Mouse (Mus musculus) kidney, postnatal 14 days (tissue): ENCODE results near the gene Naa40.
A peak's percentile ranks its signal among the peaks of the same experiment; 100 is the strongest.

Source experiments
- DNase-seq: peaks from one replicate; pipeline ENCODE4 v3.0.0; 2022; ENCODE audit warnings: mixed read lengths

The Naa40 gene

GRCm38 (mm10) chr19:7213010-7213409 is 28.0 kb downstream of the Naa40 start:
- no peak for DNase-seq

GRCm38 (mm10) chr19:7212216-7212615 is 28.8 kb downstream of the Naa40 start:
- DNase-seq = no peak

GRCm38 (mm10) chr19:7209907-7210646 is 30.9 kb downstream of the Naa40 start:
- no peak for DNase-seq

- peak; percentile 96 for DNase-seq
These were observed 34.9 kb downstream of the Naa40 start, which contains the start of gene Otub1 for GRCm38 (mm10) chr19:7205753-7206736. TSS of gene Otub1 (minus strand) at chr19:7206316.

- DNase-seq = no peak
These were observed 35.7 kb downstream of the Naa40 start for GRCm38 (mm10) chr19:7205326-7205725.

- DNase-seq = no peak
These were observed 36.1 kb downstream of the Naa40 start for GRCm38 (mm10) chr19:7204898-7205297.

- no peak for DNase-seq
These were observed 40.6 kb downstream of the Naa40 start for GRCm38 (mm10) chr19:7200427-7200826.

GRCm38 (mm10) chr19:7199089-7199488 is 41.9 kb downstream of the Naa40 start:
- DNase-seq = no peak

GRCm38 (mm10) chr19:7197445-7197844 is 43.5 kb downstream of the Naa40 start:
- DNase-seq = no peak

- DNase-seq = peak; percentile 67
These were observed 44.2 kb downstream of the Naa40 start for GRCm38 (mm10) chr19:7196741-7197270.

- peak; percentile 79 for DNase-seq
These were observed 44.9 kb downstream of the Naa40 start for GRCm38 (mm10) chr19:7195900-7196728.

GRCm38 (mm10) chr19:7192561-7192967 is 48.4 kb downstream of the Naa40 start:
- DNase-seq = peak; percentile 88

- DNase-seq = peak; percentile 88
These were observed 49.3 kb downstream of the Naa40 start for GRCm38 (mm10) chr19:7191639-7192038.

GRCm38 (mm10) chr19:7190986-7191385 is 50.0 kb downstream of the Naa40 start:
- DNase-seq = no peak

- DNase-seq = no peak
These were observed 52.0 kb downstream of the Naa40 start for GRCm38 (mm10) chr19:7189026-7189425.

- no peak for DNase-seq
These were observed 53.8 kb downstream of the Naa40 start for GRCm38 (mm10) chr19:7187157-7187556.

GRCm38 (mm10) chr19:7185715-7186291 is 55.2 kb downstream of the Naa40 start:
- no peak for DNase-seq

- no peak for DNase-seq
These were observed 55.9 kb downstream of the Naa40 start for GRCm38 (mm10) chr19:7185059-7185458.

GRCm38 (mm10) chr19:7183419-7183818 is 57.6 kb downstream of the Naa40 start:
- no peak for DNase-seq

GRCm38 (mm10) chr19:7182273-7182949 is 58.6 kb downstream of the Naa40 start:
- DNase-seq = peak; percentile 95

GRCm38 (mm10) chr19:7181496-7181895 is 59.5 kb downstream of the Naa40 start:
- DNase-seq = no peak
